Mouse (Mus musculus) stomach, embryonic 16.5 days (tissue): ENCODE measurements around the gene Klhl41. TPM values are rescaled to one million over a fixed set of nuclear protein-coding genes. Genes with fewer than 3 reads are reported as not detected.

Experiments used
- ATAC-seq: fragments of 200-750 bp; cut with Nextera tagmentation; 2 replicates; pipeline ENCODE4 v1.8.0; 2017; ENCODE audit warnings: moderate number of reproducible peaks, moderate TSS enrichment; ENCODE audit not compliant: insufficient read depth, low FRiP score
- H3K27ac ChIP-seq: fragments of 300-500 bp; sonication (generic); 2 replicates; pipeline ENCODE4 v1.5.1; 2014; ENCODE audit warnings: low read length
- H3K27me3 ChIP-seq: fragments of 300-500 bp; sonication (generic); 2 replicates; pipeline ENCODE4 v1.6.1; 2014; ENCODE audit warnings: low read length, control low read depth, mixed read lengths; ENCODE audit not compliant: control insufficient read depth, insufficient read depth
- H3K36me3 ChIP-seq: fragments of 300-500 bp; sonication (generic); 2 replicates; pipeline ENCODE4 v1.6.1; 2014; ENCODE audit warnings: low read length; ENCODE audit not compliant: control insufficient read depth, insufficient read depth
- H3K4me1 ChIP-seq: fragments of 300-500 bp; sonication (generic); 2 replicates; pipeline ENCODE4 v1.6.1; 2014; ENCODE audit warnings: low read length, control low read depth, mixed read lengths; ENCODE audit not compliant: control insufficient read depth, insufficient read depth
- H3K4me2 ChIP-seq: fragments of 300-500 bp; sonication (generic); 2 replicates; pipeline ENCODE4 v1.6.1; 2014; ENCODE audit warnings: low read depth, low read length, mixed read lengths
- H3K4me3 ChIP-seq: fragments of 300-500 bp; sonication (generic); replicated peaks from 2 replicates; pipeline ENCODE4 v1.5.1; 2014; ENCODE audit warnings: mild to moderate bottlenecking, low read length
- H3K9ac ChIP-seq: fragments of 300-500 bp; sonication (generic); 2 replicates; pipeline ENCODE4 v1.6.1; 2014; ENCODE audit warnings: low read length
- H3K9me3 ChIP-seq: fragments of 300-500 bp; sonication (generic); replicated peaks from 2 replicates; pipeline ENCODE4 v1.6.1; 2016; ENCODE audit warnings: low read length, control low read depth; ENCODE audit not compliant: control insufficient read depth
- WGBS: fragments of 180-500 bp; shearing (Covaris S2); extraction: QIAGEN DNeasy Blood & Tissue Kit; methylation state at CpG from one replicate; pipeline ENCODE4 v1.1.7; 2014; 5-methylcytosine and 5-hydroxymethylcytosine counted together
- polyA plus RNA-seq: library from polyadenylated mRNA; unstranded; fragments of >200 nt; fragmentation: Nextera tagmentation; extraction: Ambion mirVana; gene quantifications from 2 replicates; pipeline ENCODE4 v1.2.1, GENCODE M21; 2015

Klhl41 gene
- polyA plus RNA-seq, 1 experiment from 2014 or later = 7.0 TPM

GRCm38 (mm10) chr2:69644968-69645617 is 24.8 kb upstream of the Klhl41 start:
- 81% methylated on average over 11 of the region's 11 CpGs for WGBS
- no peaks in the 10 kb centered on the region for H3K9me3 ChIP-seq
- ATAC-seq = no peak
- 0 out of 2 replicates have a peak, but pooled peaks cover 3% of the 10 kb centered on the region for H3K4me1 ChIP-seq
- H3K4me2 ChIP-seq = no peak overlapping the region
- H3K27me3 ChIP-seq = no peaks in the 10 kb centered on the region
- no peak overlapping the region for H3K27ac ChIP-seq
- no peak overlapping the region for H3K9ac ChIP-seq
- no peak overlapping the region for H3K4me3 ChIP-seq
- no peaks in the 10 kb centered on the region for H3K36me3 ChIP-seq

GRCm38 (mm10) chr2:69646726-69647490 is 23.0 kb upstream of the Klhl41 start, which contains the start of gene Bbs5:
Gene Bbs5, plus strand, starts transcription at chr2:69647171.
- WGBS = 3% methylated on average over 43 of the region's 43 CpGs
- Histone ChIP-seq H3K9me3 (no peaks in the 10 kb centered on the region), H3K9ac (peak within 1 kb of the TSS; percentile 82), H3K4me2 (peak within 1 kb of the TSS; percentile 84), H3K27me3 (no peaks in the 10 kb centered on the region), H3K4me1 (0 out of 2 replicates have a peak, but pooled peaks cover 3% of the 10 kb centered on the region), H3K4me3 (peak within 1 kb of the TSS; percentile 77), H3K27ac (no peak within 1 kb of the TSS), H3K36me3 (no peaks in the 10 kb centered on the region)
- peak; percentile 94 for ATAC-seq

- Histone ChIP-seq H3K9ac (no peak overlapping the region), H3K36me3 (peaks cover 5% of the 10 kb centered on the region; the same call in 1 of the 2 replicates), H3K9me3 (no peaks in the 10 kb centered on the region), H3K4me2 (no peak overlapping the region), H3K4me3 (no peak overlapping the region), H3K4me1 (0 out of 2 replicates have a peak, but pooled peaks cover 3% of the 10 kb centered on the region), H3K27me3 (no peaks in the 10 kb centered on the region), H3K27ac (no peak overlapping the region)
- WGBS = 87% methylated on average over 5 of the region's 5 CpGs
- ATAC-seq = no peak
These were observed 20.2 kb upstream of the Klhl41 start for GRCm38 (mm10) chr2:69649716-69650115.

- 89% methylated on average over 4 of the region's 4 CpGs for WGBS
- Histone ChIP-seq H3K4me2 (no peak overlapping the region), H3K27ac (no peak overlapping the region), H3K27me3 (no peaks in the 10 kb centered on the region), H3K9ac (no peak overlapping the region), H3K36me3 (peaks cover 1% of the 10 kb centered on the region; the same call in 1 of the 2 replicates), H3K4me1 (no peaks in the 10 kb centered on the region), H3K9me3 (no peaks in the 10 kb centered on the region), H3K4me3 (no peak overlapping the region)
- ATAC-seq = no peak
These were observed 10.6 kb upstream of the Klhl41 start for GRCm38 (mm10) chr2:69659326-69659725.

GRCm38 (mm10) chr2:69663827-69664476 is 6.0 kb upstream of the Klhl41 start:
- no peak overlapping the region for H3K4me2 ChIP-seq
- no peak overlapping the region for H3K9ac ChIP-seq
- no peaks in the 10 kb centered on the region for H3K4me1 ChIP-seq
- no peak overlapping the region for H3K4me3 ChIP-seq
- no peak overlapping the region for H3K27ac ChIP-seq
- H3K9me3 ChIP-seq = no peaks in the 10 kb centered on the region
- H3K36me3 ChIP-seq = no peaks in the 10 kb centered on the region
- H3K27me3 ChIP-seq = no peaks in the 10 kb centered on the region
- 75% methylated on average over 13 of the region's 13 CpGs for WGBS
- no peak for ATAC-seq

GRCm38 (mm10) chr2:69667656-69668055 is 2.3 kb upstream of the Klhl41 start:
- Histone ChIP-seq H3K9ac (no peak overlapping the region), H3K27me3 (no peaks in the 10 kb centered on the region), H3K27ac (no peak overlapping the region), H3K4me2 (no peak overlapping the region), H3K4me1 (no peaks in the 10 kb centered on the region), H3K9me3 (no peaks in the 10 kb centered on the region), H3K36me3 (no peaks in the 10 kb centered on the region), H3K4me3 (no peak overlapping the region)
- 87% methylated on average over 4 of the region's 4 CpGs for WGBS
- ATAC-seq = no peak

GRCm38 (mm10) chr2:69668414-69668813 is 1.5 kb upstream of the Klhl41 start:
- Histone ChIP-seq H3K9me3 (no peaks in the 10 kb centered on the region), H3K27ac (no peak overlapping the region), H3K4me3 (no peak overlapping the region), H3K9ac (no peak overlapping the region), H3K4me2 (no peak overlapping the region), H3K4me1 (no peaks in the 10 kb centered on the region), H3K27me3 (no peaks in the 10 kb centered on the region), H3K36me3 (no peaks in the 10 kb centered on the region)
- 66% methylated on average over 6 of the region's 6 CpGs for WGBS
- no peak for ATAC-seq

GRCm38 (mm10) chr2:69673723-69674122 is 3.8 kb downstream of the Klhl41 start:
- Histone ChIP-seq H3K4me1 (no peaks in the 10 kb centered on the region), H3K4me2 (no peak overlapping the region), H3K9ac (no peak overlapping the region), H3K27me3 (no peaks in the 10 kb centered on the region), H3K9me3 (no peaks in the 10 kb centered on the region), H3K4me3 (no peak overlapping the region), H3K27ac (no peak overlapping the region), H3K36me3 (no peaks in the 10 kb centered on the region)
- no peak for ATAC-seq
- 58% methylated on average over 5 of the region's 5 CpGs for WGBS

- H3K4me2 ChIP-seq = no peak overlapping the region
- no peak overlapping the region for H3K4me3 ChIP-seq
- 87% methylated on average over 9 of the region's 9 CpGs for WGBS
- no peaks in the 10 kb centered on the region for H3K27me3 ChIP-seq
- H3K9ac ChIP-seq = no peak overlapping the region
- no peaks in the 10 kb centered on the region for H3K9me3 ChIP-seq
- no peaks in the 10 kb centered on the region for H3K36me3 ChIP-seq
- no peak for ATAC-seq
- no peaks in the 10 kb centered on the region for H3K4me1 ChIP-seq
- no peak overlapping the region for H3K27ac ChIP-seq
These were observed 5.3 kb downstream of the Klhl41 start for GRCm38 (mm10) chr2:69675266-69675665.
